Mouse (Mus musculus): Measurements from ENCODE around the gene Shisa2. TPM values are rescaled to one million over a fixed set of nuclear protein-coding genes. Genes with fewer than 3 reads are reported as not detected.

Shisa2 gene
- polyA plus RNA-seq, 1 experiment: 6.4 TPM

Other genes starting within 250 kb of the Shisa2 start
- 0.52 and 0.86 TPM in 2 replicates for gene Phf11c, start 229.9 kb upstream of the Shisa2 start, polyA plus RNA-seq (2012; rRNA removed)
- 2.5 and 4.1 TPM in 2 replicates for gene Setdb2, start 184.4 kb upstream of the Shisa2 start, polyA plus RNA-seq (2012; rRNA removed)
- 8.4 and 8.6 TPM in 2 replicates for gene Cab39l, start 184.3 kb upstream of the Shisa2 start, polyA plus RNA-seq (2012; rRNA removed)
- gene Cdadc1, start 27.3 kb upstream of the Shisa2 start, polyA plus RNA-seq (2012; rRNA removed): 3.9 and 4.2 TPM in 2 replicates